Mouse (Mus musculus) MEL (cell line): ENCODE measurements around the gene Lrtm1.

ENCODE experiments used
- MYC ChIP-seq: IDR thresholded peaks from 2 replicates; pipeline ENCODE4 v1.6.1; 2011; ENCODE audit warnings: low read depth, mild to moderate bottlenecking, low read length, improper control_type of control experiment, moderate library complexity
- POLR2A ChIP-seq, 2 experiments: IDR thresholded peaks; 2 replicates each; pipeline ENCODE4 v1.6.1; 2011 to 2012; ENCODE audit warnings: low read length in 2 of 2, mild to moderate bottlenecking in 2 of 2, control low read depth in 1 of 2, improper control_type of control experiment in 1 of 2, low read depth in 1 of 2, moderate library complexity in 1 of 2; ENCODE audit not compliant: control insufficient read depth in 1 of 2, insufficient read depth in 1 of 2, poor library complexity in 1 of 2
- TAL1 ChIP-seq: IDR thresholded peaks from 2 replicates; pipeline ENCODE4 v1.6.1; 2012; ENCODE audit warnings: mild to moderate bottlenecking, inconsistent platforms, low read length, moderate library complexity, mixed read lengths
- TBP ChIP-seq: IDR thresholded peaks from 2 replicates; pipeline ENCODE4 v1.8.0; 2011; ENCODE audit warnings: low read depth, low read length, improper control_type of control experiment
- ZKSCAN1 ChIP-seq: IDR thresholded peaks from 2 replicates; pipeline ENCODE4 v1.6.1; 2012; ENCODE audit warnings: low read depth, mild to moderate bottlenecking, inconsistent platforms, low read length, improper control_type of control experiment, moderate library complexity

DNA sequence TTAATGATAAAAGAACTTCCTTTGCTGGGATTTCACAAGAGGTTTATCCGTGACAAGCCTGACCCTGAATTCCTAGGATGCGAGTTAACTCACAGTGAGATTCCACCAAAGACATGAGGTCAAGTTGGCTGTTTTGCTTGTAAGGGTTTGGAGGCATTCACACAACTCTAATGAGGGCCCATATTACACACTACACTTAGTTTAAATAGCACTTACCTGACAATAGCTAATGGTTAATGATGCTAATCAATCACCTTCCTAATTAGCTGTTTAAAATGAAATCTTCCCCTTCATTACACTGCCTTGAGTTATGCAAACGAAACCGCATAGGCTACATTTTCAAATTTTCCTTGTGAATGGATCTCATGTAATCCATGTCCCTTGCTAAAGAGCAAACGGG, 20.2 kb downstream of the Lrtm1 start:
- TF ChIP-seq TAL1, result no peak
- TF ChIP-seq MYC, result no peak
- TF ChIP-seq ZKSCAN1, result no peak
- TF ChIP-seq TBP, result no peak
- TF ChIP-seq POLR2A (IDR thresholded peaks at IDR 0.05; ENCODE audit: control insufficient read depth in 1 of 2, insufficient read depth in 1 of 2, low read depth in 1 of 2, low read length in 2 of 2, poor library complexity in 1 of 2), result no peak
